Mouse (Mus musculus) cerebellum, adult 2 months (tissue): ENCODE results near the gene Zkscan8.

ENCODE experiments used
- CTCF ChIP-seq: fragments of 200-500 bp; IDR thresholded peaks from 2 replicates; pipeline ENCODE4 v1.5.1; 2011; ENCODE audit warnings: low read depth, mild to moderate bottlenecking, control low read depth, low read length, moderate library complexity, borderline replicate concordance; ENCODE audit not compliant: insufficient read depth
- POLR2A ChIP-seq: fragments of 200-500 bp; IDR thresholded peaks from 2 replicates; pipeline ENCODE4 v1.6.1; 2011; ENCODE audit warnings: low read length, control low read depth, borderline replicate concordance; ENCODE audit not compliant: insufficient read depth

DNA sequence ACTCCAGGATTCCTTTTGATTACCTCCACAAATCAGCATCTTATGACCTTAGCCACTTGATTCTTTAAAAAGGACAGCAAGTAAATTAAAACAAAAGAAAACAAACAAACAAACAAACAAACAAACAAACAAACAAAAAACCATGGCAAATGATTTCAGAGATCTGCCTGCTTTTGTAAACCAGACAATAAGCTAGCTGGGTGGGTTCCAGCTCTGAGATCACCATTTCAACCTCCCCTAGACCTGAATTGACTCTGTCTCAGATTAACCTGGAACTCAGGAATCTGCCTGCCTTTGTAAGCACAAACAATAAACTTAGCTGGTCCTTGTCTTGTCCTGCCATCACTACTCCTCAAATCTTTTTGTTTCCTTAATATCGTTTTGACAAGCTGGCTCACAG, 44.0 kb downstream of the Zkscan8 start:
- TF ChIP-seq CTCF, result no peak
- no peak for TF ChIP-seq POLR2A
